15 mouse cellular contexts compared by ENCODE assay signal in the genomic region with DNA sequence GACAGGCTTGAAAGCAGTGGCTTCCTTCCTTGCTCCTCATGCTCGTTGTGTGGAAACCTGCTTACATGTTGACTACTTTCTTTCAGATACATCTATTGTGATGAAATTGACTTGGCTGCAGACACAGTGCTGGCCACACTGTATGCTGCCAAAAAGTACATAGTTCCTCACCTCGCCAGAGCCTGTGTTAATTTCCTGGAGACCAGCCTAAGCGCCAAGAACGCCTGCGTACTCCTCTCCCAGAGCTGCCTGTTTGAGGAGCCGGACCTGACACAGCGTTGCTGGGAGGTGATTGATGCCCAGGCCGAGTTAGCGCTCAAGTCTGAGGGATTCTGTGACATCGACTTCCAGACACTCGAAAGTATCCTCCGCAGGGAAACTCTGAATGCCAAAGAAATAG. TPM values are rescaled to one million over a fixed set of nuclear protein-coding genes. Genes with fewer than 3 reads are reported as not detected.
A peak's percentile ranks its signal among the peaks of the same experiment; 100 is the strongest.
DNase-seq lines count a peak whose midpoint lies in the region.
"Had no signal": no experiment of that assay in that cellular context is flagged by ENCODE, and none has a peak within 500 bp of the region (broad histone marks: within the 10 kb centered on the region; RNA-seq: fewer than 3 reads in every experiment).

No protein-coding gene starts in this region.

- WGBS in heart, embryonic 10.5 days, result 96% methylated on average over 12 of the region's 12 CpGs

- no peak overlapping the region for H3K4me3 ChIP-seq in heart, embryonic 10.5 days
- H3K4me3 ChIP-seq: erythroblast, embryonic 14.5 days; heart, embryonic 13.5 days had no signal

- peak; percentile 38 for DNase-seq in heart, adult 8-10 months (ENCODE audit: low spot score)
- DNase-seq in heart, embryonic 10.5 days (ENCODE audit: low spot score), result no peak
- DNase-seq in lung, postnatal 25 days (ENCODE audit: low spot score), result peak; percentile 41
- no peak for DNase-seq in lung, postnatal 10 days
- DNase-seq in cerebellum, adult 8-10 months, result peak; percentile 67
- peak; percentile 36 to 40 for DNase-seq in heart, postnatal 36 days
- DNase-seq in frontal cortex, postnatal 14 days (ENCODE audit: low spot score in 2 of 2), result no peak
- no peak for DNase-seq in urinary bladder, adult 18-20 months (ENCODE audit: low spot score in 2 of 2)
- DNase-seq: forebrain, postnatal 0 days; retina, postnatal 1 day; thymus, postnatal 4 days had no signal

- H3K36me3 ChIP-seq in heart, embryonic 10.5 days, result peaks cover 40% of the 10 kb centered on the region

- H3K4me1 ChIP-seq in heart, embryonic 10.5 days, result peaks cover 20% of the 10 kb centered on the region; the same call in 1 of the 2 replicates

- intact Hi-C loops in heart, postnatal 36 days (cut with DNase I), result loop anchor here (5.0 to 10.0 kb wide), 3 partner anchors 36 to 149 kb away; no protein-coding TSS in a partner anchor

- no peak overlapping the region for H3K27ac ChIP-seq in heart, embryonic 10.5 days
- H3K27ac ChIP-seq: heart, embryonic 13.5 days; kidney, postnatal 0 days; liver, embryonic 14.5 days had no signal

- H3K9me3 ChIP-seq in heart, embryonic 10.5 days, result no peaks in the 10 kb centered on the region

- no peaks in the 10 kb centered on the region for H3K27me3 ChIP-seq in heart, embryonic 10.5 days (ENCODE audit: insufficient read depth, poor library complexity, severe bottlenecking)
- H3K27me3 ChIP-seq: heart, embryonic 13.5 days had no signal

RNA-seq across cellular contexts. Expression of a gene that starts 27.0 kb away (rescaled TPM):
- total RNA-seq in heart, adult 8-10 months (2022), result 10 to 100 TPM; 11.9 to 12.3 (median 12.2) TPM
- polyA plus RNA-seq in heart, embryonic 10.5 days (2016; fragmentation: Nextera tagmentation; extraction: Ambion mirVana), result 7.0 and 7.6 TPM in 2 replicates
- total RNA-seq in heart, postnatal 36 days (2021), result 10 to 100 TPM; 13.8 to 17.0 TPM
- polyA plus RNA-seq: erythroblast, embryonic 14.5 days had no signal

Comparison
In these comparisons a context has a peak if more than half of its experiments do, and no peak if none do; other contexts are left out.
1. DNase-seq: peak in heart, adult 8-10 months (single experiment), lung, postnatal 25 days (single experiment), cerebellum, adult 8-10 months (single experiment) and heart, postnatal 36 days (2 of 2); none in heart, embryonic 10.5 days (single experiment), lung, postnatal 10 days (single experiment), frontal cortex, postnatal 14 days (0 of 2) and urinary bladder, adult 18-20 months (0 of 2).